Mouse (Mus musculus) embryonic facial prominence, embryonic 14.5 days (tissue): Measurements from ENCODE around the gene St6galnac3. TPM values are rescaled to one million over a fixed set of nuclear protein-coding genes. Genes with fewer than 3 reads are reported as not detected.

Source experiments
- ATAC-seq: fragments of 200-750 bp; cut with Nextera tagmentation; 2 replicates; pipeline ENCODE4 v1.8.0; 2017; ENCODE audit warnings: low read depth, moderate number of reproducible peaks, moderate TSS enrichment
- DNase-seq: peaks from one replicate; pipeline ENCODE4 v3.0.0-alpha.2; 2015; ENCODE audit warnings: low spot score
- H3K27ac ChIP-seq: fragments of 300-500 bp; sonication (generic); replicated peaks from 2 replicates; pipeline ENCODE4 v1.5.1; 2014; ENCODE audit warnings: low read depth, mild to moderate bottlenecking, low read length, moderate library complexity
- H3K27me3 ChIP-seq: fragments of 300-500 bp; sonication (generic); replicated peaks from 2 replicates; pipeline ENCODE4 v1.6.1; 2014; ENCODE audit warnings: low read length; ENCODE audit not compliant: control insufficient read depth, insufficient read depth
- H3K36me3 ChIP-seq: fragments of 300-500 bp; sonication (generic); 2 replicates; pipeline ENCODE4 v1.6.1; 2014; ENCODE audit warnings: low read length, mixed read lengths; ENCODE audit not compliant: control insufficient read depth, insufficient read depth
- H3K4me1 ChIP-seq: fragments of 300-500 bp; sonication (generic); 2 replicates; pipeline ENCODE4 v1.6.1; 2014; ENCODE audit warnings: antibody characterized with exemption, low read length; ENCODE audit not compliant: control insufficient read depth, insufficient read depth
- H3K4me2 ChIP-seq: fragments of 300-500 bp; sonication (generic); 2 replicates; pipeline ENCODE4 v1.6.1; 2014; ENCODE audit warnings: low read depth, mild to moderate bottlenecking, low read length, moderate library complexity, mixed read lengths
- H3K4me3 ChIP-seq: fragments of 300-500 bp; sonication (generic); 2 replicates; pipeline ENCODE4 v1.5.1; 2014; ENCODE audit warnings: low read depth, mild to moderate bottlenecking, low read length
- H3K9ac ChIP-seq: fragments of 300-500 bp; sonication (generic); 2 replicates; pipeline ENCODE4 v1.6.1; 2014; ENCODE audit warnings: low read depth, mild to moderate bottlenecking, low read length, moderate library complexity, mixed read lengths
- H3K9me3 ChIP-seq: fragments of 300-500 bp; sonication (generic); 2 replicates; pipeline ENCODE4 v1.6.1; 2016; ENCODE audit warnings: low read length; ENCODE audit not compliant: control insufficient read depth
- WGBS: fragments of 180-500 bp; shearing (Covaris S2); extraction: QIAGEN DNeasy Blood & Tissue Kit; methylation state at CpG from one replicate; pipeline ENCODE4 v1.1.7; 2014; 5-methylcytosine and 5-hydroxymethylcytosine counted together
- polyA plus RNA-seq: library from polyadenylated mRNA; unstranded; fragments of >200 nt; fragmentation: Nextera tagmentation; extraction: Ambion mirVana; gene quantifications from 2 replicates; pipeline ENCODE4 v1.2.1, GENCODE M21; 2014

The St6galnac3 gene
- polyA plus RNA-seq, 1 experiment from 2014 or later = 30.6 TPM

GRCm38 (mm10) chr3:153618976-153619375 lies 106.0 kb downstream of the St6galnac3 start:
- no peak for ATAC-seq
- Histone ChIP-seq H3K36me3 (no peaks in the 10 kb centered on the region), H3K4me3 (no peak overlapping the region), H3K9me3 (no peaks in the 10 kb centered on the region), H3K4me1 (peaks cover 12% of the 10 kb centered on the region), H3K4me2 (no peak overlapping the region), H3K9ac (no peak overlapping the region), H3K27ac (no peak overlapping the region), H3K27me3 (no peaks in the 10 kb centered on the region)
- no peak for DNase-seq
- WGBS = 89% methylated on average over 7 of the region's 7 CpGs

GRCm38 (mm10) chr3:153616849-153617248 lies 108.1 kb downstream of the St6galnac3 start:
- Histone ChIP-seq H3K9ac (no peak overlapping the region), H3K27me3 (no peaks in the 10 kb centered on the region), H3K9me3 (no peaks in the 10 kb centered on the region), H3K27ac (no peak overlapping the region), H3K4me1 (peaks cover 12% of the 10 kb centered on the region), H3K4me2 (peak overlapping the region; percentile 28), H3K4me3 (no peak overlapping the region), H3K36me3 (no peaks in the 10 kb centered on the region)
- WGBS = 46% methylated on average over 8 of the region's 8 CpGs
- peak; percentile 24 for DNase-seq
- no peak for ATAC-seq

- no peaks in the 10 kb centered on the region for H3K36me3 ChIP-seq
- no peak overlapping the region for H3K4me2 ChIP-seq
- no peaks in the 10 kb centered on the region for H3K9me3 ChIP-seq
- H3K27ac ChIP-seq = no peak overlapping the region
- no peak overlapping the region for H3K4me3 ChIP-seq
- H3K27me3 ChIP-seq = no peaks in the 10 kb centered on the region
- no peak overlapping the region for H3K9ac ChIP-seq
- 81% methylated on average over 13 of the region's 13 CpGs for WGBS
- ATAC-seq (no peak), DNase-seq (no peak)
- H3K4me1 ChIP-seq = peaks cover 7% of the 10 kb centered on the region; the same call in 1 of the 2 replicates
Observed at GRCm38 (mm10) chr3:153610239-153610638, 114.7 kb downstream of the St6galnac3 start.

- no peak overlapping the region for H3K4me2 ChIP-seq
- no peaks in the 10 kb centered on the region for H3K27me3 ChIP-seq
- no peaks in the 10 kb centered on the region for H3K36me3 ChIP-seq
- no peaks in the 10 kb centered on the region for H3K9me3 ChIP-seq
- no peak overlapping the region for H3K9ac ChIP-seq
- 80% methylated on average over 3 of the region's 3 CpGs for WGBS
- H3K4me1 ChIP-seq = peaks cover 7% of the 10 kb centered on the region; the same call in 1 of the 2 replicates
- ATAC-seq (no peak), DNase-seq (no peak)
- H3K4me3 ChIP-seq = no peak overlapping the region
- H3K27ac ChIP-seq = no peak overlapping the region
Observed at GRCm38 (mm10) chr3:153606331-153606730, 118.6 kb downstream of the St6galnac3 start.

- H3K27ac ChIP-seq = no peak overlapping the region
- no peak overlapping the region for H3K4me3 ChIP-seq
- ATAC-seq (no peak), DNase-seq (no peak)
- H3K27me3 ChIP-seq = no peaks in the 10 kb centered on the region
- no peaks in the 10 kb centered on the region for H3K9me3 ChIP-seq
- no peaks in the 10 kb centered on the region for H3K36me3 ChIP-seq
- H3K4me2 ChIP-seq = no peak overlapping the region
- H3K4me1 ChIP-seq = peaks cover 7% of the 10 kb centered on the region; the same call in 1 of the 2 replicates
- no peak overlapping the region for H3K9ac ChIP-seq
- 56% methylated on average over 11 of the region's 11 CpGs for WGBS
Observed at GRCm38 (mm10) chr3:153605767-153606098, 119.2 kb downstream of the St6galnac3 start.

- WGBS = 77% methylated on average over 19 of the region's 19 CpGs
- ATAC-seq = no peak
- no peaks in the 10 kb centered on the region for H3K27me3 ChIP-seq
- no peaks in the 10 kb centered on the region for H3K36me3 ChIP-seq
- no peaks in the 10 kb centered on the region for H3K9me3 ChIP-seq
- H3K4me1 ChIP-seq = peaks cover 7% of the 10 kb centered on the region; the same call in 1 of the 2 replicates
- H3K4me2 ChIP-seq = no peak overlapping the region
- no peak overlapping the region for H3K27ac ChIP-seq
- no peak for DNase-seq
- no peak overlapping the region for H3K4me3 ChIP-seq
- H3K9ac ChIP-seq = no peak overlapping the region
Observed at GRCm38 (mm10) chr3:153605089-153605766, 119.7 kb downstream of the St6galnac3 start.

- no peak for DNase-seq
- Histone ChIP-seq H3K36me3 (no peaks in the 10 kb centered on the region), H3K4me1 (0 out of 2 replicates have a peak, but pooled peaks cover under 1% of the 10 kb centered on the region), H3K27me3 (no peaks in the 10 kb centered on the region), H3K4me3 (no peak overlapping the region), H3K9ac (no peak overlapping the region), H3K27ac (no peak overlapping the region), H3K9me3 (no peaks in the 10 kb centered on the region), H3K4me2 (no peak overlapping the region)
- no peak for ATAC-seq
- WGBS = 73% methylated on average over 2 of the region's 2 CpGs
Observed at GRCm38 (mm10) chr3:153599179-153599578, 125.8 kb downstream of the St6galnac3 start.

- H3K27ac ChIP-seq = no peak overlapping the region
- no peak for DNase-seq
- ATAC-seq = no peak
- H3K27me3 ChIP-seq = no peaks in the 10 kb centered on the region
- H3K4me3 ChIP-seq = no peak overlapping the region
- H3K9me3 ChIP-seq = no peaks in the 10 kb centered on the region
- 0 out of 2 replicates have a peak, but pooled peaks cover 6% of the 10 kb centered on the region for H3K4me1 ChIP-seq
- H3K9ac ChIP-seq = no peak overlapping the region
- 90% methylated on average over 6 of the region's 6 CpGs for WGBS
- H3K4me2 ChIP-seq = no peak overlapping the region
- H3K36me3 ChIP-seq = no peaks in the 10 kb centered on the region
Observed at GRCm38 (mm10) chr3:153598631-153599030, 126.3 kb downstream of the St6galnac3 start.

GRCm38 (mm10) chr3:153594531-153594930 lies 130.4 kb downstream of the St6galnac3 start:
- H3K27ac ChIP-seq = no peak overlapping the region
- 78% methylated on average over 9 of the region's 9 CpGs for WGBS
- H3K4me1 ChIP-seq = 0 out of 2 replicates have a peak, but pooled peaks cover 7% of the 10 kb centered on the region
- DNase-seq (no peak), ATAC-seq (no peak)
- H3K9ac ChIP-seq = no peak overlapping the region
- H3K4me3 ChIP-seq = no peak overlapping the region
- no peaks in the 10 kb centered on the region for H3K27me3 ChIP-seq
- H3K9me3 ChIP-seq = no peaks in the 10 kb centered on the region
- H3K4me2 ChIP-seq = no peak overlapping the region
- no peaks in the 10 kb centered on the region for H3K36me3 ChIP-seq
